Mouse (Mus musculus) spleen, adult 2 months (tissue): ENCODE data around the gene Clptm1. TPM values are rescaled to one million over a fixed set of nuclear protein-coding genes. Genes with fewer than 3 reads are reported as not detected.
"Not testable (repeated sequence)": the region's sequence is repeated elsewhere in the genome, so short reads cannot be mapped to it uniquely, and the experiment has no call there.

Source experiments
- DNase-seq, 2 experiments: peaks; one replicate each; pipeline versions ENCODE4 v3.0.0 to v3.0.0-alpha.2; 2012 to 2021; ENCODE audit warnings: low spot score in 2 of 2, low read depth in 1 of 2
- H3K27ac ChIP-seq: fragments of 200-500 bp; 2 replicates; pipeline ENCODE4 v1.5.1; 2012; ENCODE audit warnings: low read length, inconsistent platforms; ENCODE audit not compliant: insufficient read depth
- H3K27me3 ChIP-seq: fragments of 200-500 bp; 2 replicates; pipeline ENCODE4 v1.6.1; 2012; ENCODE audit warnings: mild to moderate bottlenecking, moderate library complexity, low read length, inconsistent platforms; ENCODE audit not compliant: control insufficient read depth, insufficient read depth
- H3K36me3 ChIP-seq: fragments of 200-500 bp; 2 replicates; pipeline ENCODE4 v1.6.1; 2012; ENCODE audit warnings: mild to moderate bottlenecking, low read length, inconsistent platforms; ENCODE audit not compliant: control insufficient read depth, insufficient read depth
- H3K4me1 ChIP-seq: fragments of 200-500 bp; 2 replicates; pipeline ENCODE4 v1.6.1; 2011; ENCODE audit warnings: inconsistent platforms; ENCODE audit not compliant: control insufficient read depth, insufficient read depth, insufficient read length
- H3K4me3 ChIP-seq: fragments of 200-500 bp; 2 replicates; pipeline ENCODE4 v1.5.1; 2011; ENCODE audit warnings: mild to moderate bottlenecking, inconsistent platforms; ENCODE audit not compliant: insufficient read depth, insufficient read length; ENCODE audit errors: extremely low read depth
- CTCF ChIP-seq: fragments of 200-500 bp; IDR thresholded peaks from 2 replicates; pipeline ENCODE4 v1.5.1; 2011; ENCODE audit warnings: mild to moderate bottlenecking, inconsistent platforms; ENCODE audit not compliant: insufficient read depth, insufficient read length, insufficient replicate concordance; ENCODE audit errors: extremely low read depth
- POLR2A ChIP-seq: fragments of 200-500 bp; IDR thresholded peaks from 2 replicates; pipeline ENCODE4 v1.6.1; 2011; ENCODE audit warnings: low read depth, low read length, inconsistent platforms
- WGBS: fragments of 180-500 bp; shearing (Covaris S2); methylation state at CpG from one replicate; pipeline ENCODE4 v1.1.7; 2018; 5-methylcytosine and 5-hydroxymethylcytosine counted together
- polyA plus RNA-seq: library from polyadenylated mRNA; depleted of rRNA; stranded (reverse); fragments of >200 nt; gene quantifications from 2 replicates; pipeline ENCODE4 v1.2.3, GENCODE M21; 2012

The Clptm1 gene
- polyA plus RNA-seq, 1 experiment: 76.3 TPM

DNA sequence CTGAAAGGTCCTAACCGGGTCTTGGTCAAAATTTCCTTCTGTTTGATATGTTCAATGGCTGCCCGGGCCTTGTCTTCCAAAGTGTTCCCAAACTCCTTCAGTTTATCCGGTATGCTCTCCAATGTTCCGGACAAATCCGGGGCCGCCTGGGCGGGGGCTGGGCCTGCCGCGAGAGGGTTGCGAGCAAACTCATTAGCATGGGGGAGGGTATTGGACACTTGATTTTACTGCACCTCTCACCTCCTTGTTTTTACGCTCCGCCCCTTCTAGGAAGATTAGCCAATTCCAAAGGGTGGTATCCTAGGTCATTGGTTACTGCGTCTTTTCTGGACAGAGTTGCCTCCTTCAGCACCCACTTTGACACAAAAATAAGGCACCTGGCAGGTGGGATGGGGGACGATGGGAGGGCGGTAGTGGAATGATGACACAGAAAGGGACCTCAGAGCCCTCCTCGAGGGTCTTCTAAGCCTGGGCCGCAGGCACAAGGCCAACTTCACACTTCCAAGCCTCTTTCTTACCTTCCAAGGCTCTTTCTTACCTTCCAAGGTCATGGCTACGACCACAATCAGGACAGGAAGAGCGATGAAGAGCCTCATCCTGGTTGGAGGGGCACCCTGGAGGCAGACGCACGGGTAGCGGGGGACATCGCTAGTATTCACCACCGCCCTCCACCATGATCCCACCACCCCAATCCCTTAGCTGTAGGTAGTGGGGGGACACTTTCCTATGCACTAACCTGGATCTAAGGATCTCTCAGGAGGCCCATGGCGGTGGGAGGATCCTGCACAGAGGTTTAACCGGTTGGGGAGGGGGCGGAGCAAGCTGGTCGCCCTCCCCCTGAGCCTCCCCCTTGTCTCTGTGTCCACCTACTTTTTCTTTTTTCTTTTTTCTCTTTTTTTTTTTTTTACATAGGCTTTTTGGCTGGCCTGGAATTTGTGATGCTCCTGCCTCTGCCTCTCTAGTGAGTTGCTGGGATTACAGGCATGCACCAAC lies 27.3 kb upstream of the Clptm1 start, which contains the start of gene Apoc1:
Gene Apoc1, minus strand, starts transcription at position 788 of the 993 bp plus-strand sequence.
- H3K27ac ChIP-seq: peak within 1 kb of the TSS; percentile 28; the same call in 1 of the 2 replicates
- no peaks in the 10 kb centered on the region for H3K27me3 ChIP-seq
- H3K36me3 ChIP-seq: peaks cover 8% of the 10 kb centered on the region
- TF ChIP-seq CTCF (no peak), POLR2A (no peak)
- 83% methylated on average over 28 of the region's 28 CpGs for WGBS
- DNase-seq: no peak
- H3K4me3 ChIP-seq: no peak within 1 kb of the TSS
- H3K4me1 ChIP-seq: no peaks in the 10 kb centered on the region; the same call in 1 of the 2 replicates

DNA sequence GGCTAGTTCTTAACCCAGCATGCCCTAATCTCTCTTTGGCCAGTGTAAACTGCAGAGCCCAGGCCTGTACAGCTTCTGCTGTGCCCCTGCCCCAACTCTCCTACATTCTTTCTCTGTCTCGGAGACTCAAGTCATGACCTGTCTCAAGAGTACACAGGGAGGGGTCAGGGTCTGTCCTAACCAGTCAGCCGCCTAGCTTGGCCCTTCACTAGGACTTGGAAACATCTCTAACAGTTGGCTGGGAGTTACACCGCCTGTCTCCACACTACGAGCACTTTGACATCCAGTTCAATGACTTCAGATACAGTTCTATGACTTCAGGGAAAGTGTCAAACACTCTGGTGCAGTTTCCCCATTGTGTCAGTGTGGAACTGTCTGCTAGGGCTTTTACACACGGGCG lies 26.6 kb upstream of the Clptm1 start:
- Histone ChIP-seq H3K27ac (peak overlapping the region; percentile 28; the same call in 1 of the 2 replicates), H3K27me3 (no peaks in the 10 kb centered on the region), H3K4me1 (no peaks in the 10 kb centered on the region; the same call in 1 of the 2 replicates), H3K4me3 (no peak overlapping the region), H3K36me3 (peaks cover under 1% of the 10 kb centered on the region)
- no peak for DNase-seq
- TF ChIP-seq CTCF (no peak), POLR2A (no peak)
- 90% methylated on average over 6 of the region's 6 CpGs for WGBS

DNA sequence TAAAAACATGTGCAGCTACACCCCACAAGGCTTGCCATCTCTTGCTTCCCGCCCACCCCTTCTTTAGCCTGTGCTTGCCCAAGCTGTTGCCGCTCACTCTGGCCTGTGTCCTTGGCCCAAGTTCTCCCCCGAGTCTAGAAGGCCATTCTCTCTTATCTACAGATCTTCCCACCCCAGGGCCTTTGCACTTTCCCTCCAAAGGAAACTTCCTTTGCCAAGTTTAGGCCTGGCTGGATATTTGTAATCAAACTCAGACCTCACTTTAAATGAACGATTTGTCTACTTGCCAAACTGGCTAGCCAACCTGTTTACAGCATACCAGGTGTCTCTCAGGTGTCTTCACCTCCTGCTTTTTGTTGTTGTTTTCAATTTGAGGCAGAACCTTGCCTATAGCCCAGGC lies 26.0 kb upstream of the Clptm1 start:
- no peak overlapping the region for H3K4me3 ChIP-seq
- no peak for DNase-seq

DNA sequence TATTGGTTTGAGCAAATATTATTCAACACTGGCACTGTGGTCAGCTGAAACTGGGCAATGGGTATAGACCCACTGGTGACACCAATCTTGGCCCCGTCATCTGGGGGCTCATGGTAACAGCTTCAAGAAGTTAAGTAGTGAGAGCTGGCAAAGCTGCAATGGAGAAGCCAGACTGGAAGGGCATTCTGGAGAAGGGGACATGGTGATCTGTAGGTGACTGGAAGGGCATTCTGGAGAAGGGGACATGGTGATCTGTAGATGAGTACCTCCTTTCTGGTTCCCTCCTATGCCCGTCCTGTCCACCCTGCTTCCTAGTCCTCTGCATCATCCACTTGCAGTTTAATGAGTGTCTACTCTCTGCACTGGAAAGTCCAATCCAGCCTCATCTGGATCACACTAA lies 23.8 kb upstream of the Clptm1 start:
- no peak overlapping the region for H3K27ac ChIP-seq
- 93% methylated on average over 2 of the region's 2 CpGs for WGBS

More for the DNA sequence above, 26.0 kb upstream of the Clptm1 start:
- TF ChIP-seq POLR2A: no peak
- TF ChIP-seq CTCF: no peak
- 86% methylated on average over 4 of the region's 4 CpGs for WGBS
- no peaks in the 10 kb centered on the region for H3K36me3 ChIP-seq
- no peaks in the 10 kb centered on the region for H3K27me3 ChIP-seq
- H3K4me1 ChIP-seq: peaks cover 2% of the 10 kb centered on the region; the same call in 1 of the 2 replicates
- no peak overlapping the region for H3K27ac ChIP-seq

DNA sequence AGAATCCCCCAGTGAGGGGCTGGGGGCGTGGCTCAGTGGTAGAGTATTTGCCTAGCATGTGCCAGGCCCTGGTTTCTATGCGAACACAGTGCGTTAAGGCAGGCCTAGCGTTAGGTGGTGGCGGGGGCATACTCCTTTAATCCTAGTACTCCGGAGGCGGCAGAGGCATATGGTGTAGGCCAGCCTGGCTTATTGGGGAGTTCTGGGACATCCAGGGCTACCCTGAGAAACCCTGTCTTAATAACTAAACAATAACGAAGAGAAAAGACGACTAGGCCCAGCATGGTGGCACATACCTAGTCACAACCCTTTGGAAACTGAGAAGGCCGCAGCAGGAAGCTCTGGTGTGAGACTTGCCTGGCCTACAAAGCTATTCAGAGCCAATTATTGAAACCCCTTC lies 23.3 kb upstream of the Clptm1 start:
- DNase-seq: no peak
- Histone ChIP-seq H3K27ac (no peak overlapping the region), H3K27me3 (no peaks in the 10 kb centered on the region), H3K36me3 (no peaks in the 10 kb centered on the region), H3K4me3 (no peak overlapping the region), H3K4me1 (peaks cover 16% of the 10 kb centered on the region; the same call in 1 of the 2 replicates)
- 92% methylated on average over 10 of the region's 10 CpGs for WGBS
- TF ChIP-seq CTCF (no peak), POLR2A (no peak)

More for the DNA sequence above, 23.8 kb upstream of the Clptm1 start:
- no peak for TF ChIP-seq POLR2A
- no peak for TF ChIP-seq CTCF
- DNase-seq: no peak
- Histone ChIP-seq H3K36me3 (no peaks in the 10 kb centered on the region), H3K4me1 (peaks cover 14% of the 10 kb centered on the region; the same call in 1 of the 2 replicates), H3K27me3 (no peaks in the 10 kb centered on the region), H3K4me3 (no peak overlapping the region)

DNA sequence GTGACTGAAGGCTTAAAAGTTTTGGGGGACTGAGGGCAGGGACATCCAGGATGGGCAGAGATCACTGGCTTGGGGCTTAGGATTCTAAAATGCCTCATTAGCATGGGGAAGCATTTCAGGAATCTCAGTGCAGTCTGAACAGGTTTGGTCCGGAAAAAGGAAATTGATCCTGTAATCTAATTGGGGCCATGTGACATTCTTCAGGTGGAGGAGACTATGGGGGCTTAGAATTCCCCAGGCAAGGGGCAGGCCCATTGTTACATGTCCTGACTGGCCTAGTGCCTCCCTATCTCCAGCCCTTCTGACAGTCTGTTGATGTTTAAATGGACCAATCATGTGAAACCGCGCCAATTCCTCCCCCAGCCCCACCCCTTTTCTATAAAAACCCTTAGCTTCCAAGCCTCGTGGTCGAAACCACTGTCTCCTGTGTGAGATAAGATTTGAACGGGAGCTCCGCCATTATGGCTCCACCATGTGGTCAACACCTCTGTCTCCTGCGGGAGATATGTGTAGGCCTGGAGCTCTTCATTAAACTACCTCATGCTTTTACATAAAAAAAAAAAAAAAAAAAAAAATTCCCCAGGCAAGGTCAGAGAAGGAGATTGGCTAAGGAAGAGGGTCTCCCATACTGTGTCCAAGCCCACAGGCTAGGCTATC lies 22.2 kb upstream of the Clptm1 start:
- WGBS: 62% methylated on average over 8 of the region's 8 CpGs
- H3K27ac ChIP-seq, H3K27me3 ChIP-seq, H3K36me3 ChIP-seq, DNase-seq, H3K4me3 ChIP-seq: not testable (repeated sequence)
- H3K4me1 ChIP-seq: peaks cover 16% of the 10 kb centered on the region; the same call in 1 of the 2 replicates
